In the genomic region with DNA sequence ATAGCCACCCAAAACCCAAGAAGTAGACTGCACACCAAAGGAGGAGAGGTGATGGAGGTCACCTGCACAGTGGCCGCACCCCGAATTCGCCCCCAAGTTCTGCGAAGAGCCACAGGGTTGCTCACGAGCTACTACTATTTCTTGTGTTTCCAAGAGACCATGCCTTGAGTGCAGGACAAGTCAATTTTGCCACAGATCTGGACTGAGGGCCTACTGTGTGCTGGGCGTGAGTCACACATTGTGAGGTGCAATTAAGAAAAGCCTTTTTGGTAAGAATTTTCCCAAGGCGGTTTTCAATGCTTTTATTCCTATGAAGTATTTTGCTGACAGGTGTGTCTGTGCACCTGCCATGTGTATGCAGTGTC, we compare ENCODE assay signal across 8 mouse cellular contexts. TPM values are rescaled to one million over a fixed set of nuclear protein-coding genes. Genes with fewer than 3 reads are reported as not detected.
DNase-seq lines count a peak whose midpoint lies in the region; ATAC-seq and TF ChIP-seq lines count a peak whose summit lies in the region.

No protein-coding gene starts in this region.

- TF ChIP-seq CTCF in kidney, postnatal 0 days (IDR thresholded peaks at IDR 0.05; ENCODE audit: low read depth): no peak

- H3K9me3 ChIP-seq in kidney, postnatal 0 days (replicated peaks; ENCODE audit: low read length): no peaks in the 10 kb centered on the region
- no peaks in the 10 kb centered on the region for H3K9me3 ChIP-seq in embryonic facial prominence, embryonic 14.5 days (ENCODE audit: control insufficient read depth, low read length)
- H3K9me3 ChIP-seq in intestine, embryonic 15.5 days: no peaks in the 10 kb centered on the region
- H3K9me3 ChIP-seq in neural tube, embryonic 12.5 days: no peaks in the 10 kb centered on the region

- peak overlapping the region; percentile 90 for H3K4me2 ChIP-seq in kidney, postnatal 0 days (ENCODE audit: low read length)
- peak overlapping the region; percentile 79 for H3K4me2 ChIP-seq in embryonic facial prominence, embryonic 14.5 days (ENCODE audit: low read depth, low read length)
- H3K4me2 ChIP-seq in intestine, embryonic 15.5 days (replicated peaks): peak overlapping the region; percentile 95
- H3K4me2 ChIP-seq in neural tube, embryonic 12.5 days (replicated peaks): peak overlapping the region; percentile 82

- 34% methylated on average over 7 of the region's 7 CpGs for WGBS in kidney, postnatal 0 days
- 37% methylated on average over 7 of the region's 7 CpGs for WGBS in embryonic facial prominence, embryonic 14.5 days
- WGBS in intestine, embryonic 15.5 days: 42% methylated on average over 7 of the region's 7 CpGs
- WGBS in neural tube, embryonic 12.5 days: 43% methylated on average over 7 of the region's 7 CpGs

- H3K27me3 ChIP-seq in kidney, postnatal 0 days (ENCODE audit: insufficient read depth, low read length): no peaks in the 10 kb centered on the region
- no peaks in the 10 kb centered on the region for H3K27me3 ChIP-seq in embryonic facial prominence, embryonic 14.5 days (replicated peaks; ENCODE audit: control insufficient read depth, insufficient read depth, low read length)
- peaks cover 15% of the 10 kb centered on the region; the same call in 1 of the 2 replicates for H3K27me3 ChIP-seq in intestine, embryonic 15.5 days (replicated peaks)
- H3K27me3 ChIP-seq in neural tube, embryonic 12.5 days (replicated peaks): 0 out of 2 replicates have a peak, but pooled peaks cover 3% of the 10 kb centered on the region

- H3K27ac ChIP-seq in kidney, postnatal 0 days: no peak overlapping the region
- no peak overlapping the region for H3K27ac ChIP-seq in embryonic facial prominence, embryonic 14.5 days (replicated peaks; ENCODE audit: low read depth, low read length)
- no peak overlapping the region for H3K27ac ChIP-seq in intestine, embryonic 15.5 days
- no peak overlapping the region for H3K27ac ChIP-seq in neural tube, embryonic 12.5 days

- no peak for DNase-seq in kidney, postnatal 0 days (ENCODE audit: low spot score)
- no peak for DNase-seq in kidney, postnatal 36 days
- DNase-seq in embryonic facial prominence, embryonic 14.5 days (ENCODE audit: low spot score): no peak
- DNase-seq in layer of hippocampus, adult 9-10 months (ENCODE audit: low spot score): no peak
- DNase-seq in frontal cortex, adult 2 months (ENCODE audit: extremely low spot score in 1 of 2, low spot score in 1 of 2): no peak
- DNase-seq in testis, postnatal 10 days (ENCODE audit: low spot score): no peak

- H3K36me3 ChIP-seq in kidney, postnatal 0 days (ENCODE audit: insufficient read depth, low read length): no peaks in the 10 kb centered on the region
- no peaks in the 10 kb centered on the region for H3K36me3 ChIP-seq in embryonic facial prominence, embryonic 14.5 days (ENCODE audit: control insufficient read depth, insufficient read depth, low read length)
- no peaks in the 10 kb centered on the region for H3K36me3 ChIP-seq in intestine, embryonic 15.5 days
- no peaks in the 10 kb centered on the region for H3K36me3 ChIP-seq in neural tube, embryonic 12.5 days

- H3K9ac ChIP-seq in kidney, postnatal 0 days (ENCODE audit: low read depth, low read length): peak overlapping the region; percentile 67; the same call in 1 of the 2 replicates
- peak overlapping the region; percentile 77; the same call in 1 of the 2 replicates for H3K9ac ChIP-seq in embryonic facial prominence, embryonic 14.5 days (ENCODE audit: low read depth, low read length)
- H3K9ac ChIP-seq in intestine, embryonic 15.5 days: no peak overlapping the region
- peak overlapping the region; percentile 76; the same call in 1 of the 2 replicates for H3K9ac ChIP-seq in neural tube, embryonic 12.5 days

- ATAC-seq in kidney, postnatal 0 days (replicated peaks; ENCODE audit: low FRiP score, low read depth): no peak
- ATAC-seq in embryonic facial prominence, embryonic 14.5 days (ENCODE audit: low read depth): no peak
- ATAC-seq in intestine, embryonic 15.5 days: peak; percentile 48; the same call in 1 of the 2 replicates
- ATAC-seq in neural tube, embryonic 12.5 days (ENCODE audit: low FRiP score, low read depth): no peak; the same call in 1 of the 2 replicates

- no peaks in the 10 kb centered on the region for H3K4me1 ChIP-seq in kidney, postnatal 0 days (replicated peaks; ENCODE audit: insufficient read depth, low read length)
- no peaks in the 10 kb centered on the region for H3K4me1 ChIP-seq in embryonic facial prominence, embryonic 14.5 days (ENCODE audit: control insufficient read depth, insufficient read depth, low read length)
- peaks cover 7% of the 10 kb centered on the region; the same call in 1 of the 2 replicates for H3K4me1 ChIP-seq in intestine, embryonic 15.5 days (replicated peaks)
- H3K4me1 ChIP-seq in neural tube, embryonic 12.5 days: peaks cover 7% of the 10 kb centered on the region

- peak overlapping the region; percentile 67 for H3K4me3 ChIP-seq in kidney, postnatal 0 days (replicated peaks; ENCODE audit: low read depth, low read length)
- H3K4me3 ChIP-seq in embryonic facial prominence, embryonic 14.5 days (ENCODE audit: low read depth, low read length): peak overlapping the region; percentile 76
- peak overlapping the region; percentile 70 for H3K4me3 ChIP-seq in intestine, embryonic 15.5 days (replicated peaks)
- H3K4me3 ChIP-seq in neural tube, embryonic 12.5 days: peak overlapping the region; percentile 71

RNA-seq across cellular contexts. Expression of gene Adam22, which starts 0.3 kb away (rescaled TPM):
- polyA plus RNA-seq in kidney, postnatal 0 days (2015; fragmentation: Nextera tagmentation; extraction: Ambion mirVana): 7.4 and 7.7 TPM in 2 replicates
- 14.8 and 15.0 TPM in 2 replicates for polyA plus RNA-seq in embryonic facial prominence, embryonic 14.5 days (2014; fragmentation: Nextera tagmentation; extraction: Ambion mirVana)
- 4.5 and 6.2 TPM in 2 replicates for polyA plus RNA-seq in intestine, embryonic 15.5 days (2015; fragmentation: Nextera tagmentation; extraction: Ambion mirVana)
- 22.3 and 25.1 TPM in 2 replicates for polyA plus RNA-seq in neural tube, embryonic 12.5 days (2016; fragmentation: Nextera tagmentation; extraction: Ambion mirVana)
- 69.4 and 75.8 TPM in 2 replicates for polyA plus RNA-seq in frontal cortex, adult 2 months (2012; rRNA removed)

RNA-seq across cellular contexts. Expression of gene Dbf4, which starts 54.2 kb away (rescaled TPM):
- 23.7 and 24.3 TPM in 2 replicates for polyA plus RNA-seq in kidney, postnatal 0 days (2015; fragmentation: Nextera tagmentation; extraction: Ambion mirVana)
- polyA plus RNA-seq in embryonic facial prominence, embryonic 14.5 days (2014; fragmentation: Nextera tagmentation; extraction: Ambion mirVana): 36.6 and 37.4 TPM in 2 replicates
- 31.2 and 36.3 TPM in 2 replicates for polyA plus RNA-seq in intestine, embryonic 15.5 days (2015; fragmentation: Nextera tagmentation; extraction: Ambion mirVana)
- 42.0 and 43.5 TPM in 2 replicates for polyA plus RNA-seq in neural tube, embryonic 12.5 days (2016; fragmentation: Nextera tagmentation; extraction: Ambion mirVana)
- polyA plus RNA-seq in frontal cortex, adult 2 months (2012; rRNA removed): 2.2 and 2.3 TPM in 2 replicates

RNA-seq across cellular contexts. Expression of gene Slc25a40, which starts 54.3 kb away (rescaled TPM):
- 10.3 and 11.2 TPM in 2 replicates for polyA plus RNA-seq in kidney, postnatal 0 days (2015; fragmentation: Nextera tagmentation; extraction: Ambion mirVana)
- 12.9 and 13.1 TPM in 2 replicates for polyA plus RNA-seq in embryonic facial prominence, embryonic 14.5 days (2014; fragmentation: Nextera tagmentation; extraction: Ambion mirVana)
- polyA plus RNA-seq in intestine, embryonic 15.5 days (2015; fragmentation: Nextera tagmentation; extraction: Ambion mirVana): 9.2 and 10.1 TPM in 2 replicates
- 9.6 and 9.9 TPM in 2 replicates for polyA plus RNA-seq in neural tube, embryonic 12.5 days (2016; fragmentation: Nextera tagmentation; extraction: Ambion mirVana)
- polyA plus RNA-seq in frontal cortex, adult 2 months (2012; rRNA removed): 11.5 and 13.4 TPM in 2 replicates
